Mouse (Mus musculus) urinary bladder, postnatal 14 days (tissue): ENCODE results near the gene Ddc.

Source experiments
- DNase-seq: peaks from one replicate; pipeline ENCODE4 v3.0.0; 2021; ENCODE audit warnings: low spot score

Gene Ddc

DNA sequence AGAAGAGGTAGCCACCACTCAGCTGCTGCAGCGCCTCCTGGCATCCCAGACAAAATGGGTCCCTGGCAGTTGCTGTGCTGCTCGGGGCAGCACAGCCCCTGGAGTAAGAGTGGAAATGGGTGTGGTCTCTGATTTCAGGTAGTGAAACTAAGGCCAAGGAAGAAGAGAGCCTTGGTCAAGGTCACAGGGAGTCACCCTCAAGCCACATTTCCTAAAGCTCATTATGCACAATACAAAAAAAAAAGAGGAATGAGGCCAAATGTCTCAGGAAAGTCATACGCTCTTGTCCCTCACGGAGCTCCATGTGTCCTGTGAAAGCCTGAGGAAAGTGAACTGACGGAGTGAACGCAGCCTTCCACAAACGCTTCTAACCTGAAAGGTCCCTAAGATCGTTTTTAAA is 116.2 kb downstream of the Ddc start:
- no peak for DNase-seq

GRCm38 (mm10) chr11:11778345-11778744 is 119.6 kb downstream of the Ddc start:
- no peak for DNase-seq

- DNase-seq = no peak
Observed at GRCm38 (mm10) chr11:11777796-11778195, 120.1 kb downstream of the Ddc start.

DNA sequence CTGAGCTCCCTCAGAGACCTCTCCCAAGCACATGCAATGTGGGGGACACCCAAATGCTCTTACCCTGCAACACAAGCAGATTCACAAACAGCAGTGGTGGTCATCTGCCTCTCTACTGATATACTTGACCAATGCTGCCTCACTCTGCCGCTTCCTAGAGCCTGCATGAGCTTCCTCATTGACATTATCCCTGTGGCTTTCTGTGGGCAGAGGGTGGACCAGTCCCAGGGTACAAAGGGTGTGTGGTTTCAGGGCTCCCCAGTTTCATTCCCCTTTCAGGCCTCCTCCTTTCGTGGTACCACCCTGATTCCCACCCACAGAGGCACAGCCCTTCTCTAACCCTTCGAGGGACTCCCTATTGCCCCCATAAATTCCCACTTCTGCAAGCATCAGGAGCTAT is 120.7 kb downstream of the Ddc start:
- no peak for DNase-seq

DNA sequence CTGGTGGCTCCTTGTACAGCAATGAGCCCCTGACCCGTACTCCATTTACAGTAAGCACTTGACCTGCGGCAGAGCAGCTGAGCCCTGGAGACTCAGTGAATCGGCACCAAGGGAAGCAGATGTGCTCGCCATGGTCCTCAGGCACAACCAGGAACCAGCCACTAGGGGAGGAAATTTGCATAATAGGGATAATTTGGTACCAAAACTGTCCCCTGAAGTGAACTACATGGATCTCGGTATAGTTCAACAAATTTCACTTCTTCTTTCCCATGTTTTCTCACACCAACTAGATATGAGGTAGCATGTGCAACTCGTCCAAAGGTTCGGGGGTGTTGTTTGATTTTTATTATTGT is 121.1 kb downstream of the Ddc start:
- DNase-seq = no peak

DNA sequence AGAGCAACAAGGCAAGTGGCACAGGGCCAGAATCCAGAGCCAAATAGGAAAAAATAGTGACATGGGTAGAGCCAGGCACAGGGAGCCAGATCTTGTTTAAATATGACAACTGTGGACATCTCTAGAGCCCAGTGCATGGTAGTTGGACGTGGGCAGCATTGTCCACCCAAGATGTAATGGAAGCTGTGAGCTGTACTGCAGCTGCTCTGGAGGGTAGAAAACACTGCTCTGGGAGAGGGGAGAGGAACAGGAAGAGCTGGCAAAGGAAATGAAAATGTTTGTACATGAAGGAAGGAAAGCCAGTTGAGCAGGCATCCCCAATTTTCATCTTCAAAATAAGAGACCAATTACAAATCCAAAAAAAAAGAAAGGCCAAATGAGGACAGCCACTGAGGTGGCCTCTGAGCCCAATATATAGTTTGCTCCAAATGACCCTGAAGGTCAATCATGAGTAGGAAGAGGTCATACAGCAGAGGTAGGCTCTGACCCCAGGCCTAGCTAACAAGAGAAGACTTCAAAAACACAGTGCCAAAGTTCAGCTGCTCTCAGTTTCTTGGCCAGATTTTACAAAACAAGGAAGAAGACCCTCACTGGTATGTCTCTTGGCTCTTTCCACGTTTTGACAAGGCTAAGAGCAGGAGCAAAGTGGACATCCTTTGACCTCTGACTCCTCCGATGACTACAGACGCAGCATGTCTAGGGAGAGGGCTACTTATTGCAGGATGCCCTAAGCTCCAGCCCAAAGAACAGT is 121.7 kb downstream of the Ddc start:
- no peak for DNase-seq

- DNase-seq = no peak
Observed at GRCm38 (mm10) chr11:11774893-11775292, 123.1 kb downstream of the Ddc start.

DNA sequence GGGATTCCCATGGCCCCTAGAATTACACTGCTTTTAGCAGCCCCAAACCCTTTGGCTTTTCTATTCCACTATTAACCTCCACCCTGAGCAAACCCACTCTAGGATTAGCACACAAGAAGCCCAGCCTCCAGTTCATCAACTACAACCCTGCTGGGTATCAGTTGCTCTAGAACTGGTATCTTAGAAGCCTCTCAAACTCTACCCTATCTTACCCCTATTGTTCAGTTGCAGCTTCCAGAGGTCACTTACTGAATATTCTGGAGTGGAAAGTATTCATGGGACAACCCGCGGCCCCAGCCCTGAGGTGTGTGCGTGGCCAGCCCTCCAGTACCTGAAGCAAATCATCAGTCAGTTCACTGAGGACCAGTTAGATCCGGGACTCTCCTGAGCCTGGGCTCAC is 123.6 kb downstream of the Ddc start:
- no peak for DNase-seq

- DNase-seq = no peak
Observed at GRCm38 (mm10) chr11:11772196-11772595, 125.7 kb downstream of the Ddc start.

DNA sequence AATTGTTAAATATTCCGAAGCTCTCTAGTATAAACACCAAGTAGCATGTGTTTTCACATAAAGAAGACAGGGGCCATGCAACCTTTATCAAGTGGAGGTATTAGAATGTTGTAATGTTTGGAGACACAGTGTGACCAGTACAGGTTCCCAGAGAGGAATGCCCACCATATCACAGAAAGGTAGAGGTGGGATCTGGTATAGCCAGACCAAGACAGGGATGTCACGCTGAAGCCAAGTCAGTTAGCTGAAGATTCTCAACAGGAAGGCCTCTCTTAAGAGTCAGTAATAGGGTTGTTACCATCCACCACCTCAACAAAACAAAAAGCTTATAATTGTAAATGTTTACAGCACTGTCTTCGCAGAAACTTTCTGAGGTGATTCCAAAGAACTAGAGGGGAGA is 127.3 kb downstream of the Ddc start:
- DNase-seq = no peak

DNA sequence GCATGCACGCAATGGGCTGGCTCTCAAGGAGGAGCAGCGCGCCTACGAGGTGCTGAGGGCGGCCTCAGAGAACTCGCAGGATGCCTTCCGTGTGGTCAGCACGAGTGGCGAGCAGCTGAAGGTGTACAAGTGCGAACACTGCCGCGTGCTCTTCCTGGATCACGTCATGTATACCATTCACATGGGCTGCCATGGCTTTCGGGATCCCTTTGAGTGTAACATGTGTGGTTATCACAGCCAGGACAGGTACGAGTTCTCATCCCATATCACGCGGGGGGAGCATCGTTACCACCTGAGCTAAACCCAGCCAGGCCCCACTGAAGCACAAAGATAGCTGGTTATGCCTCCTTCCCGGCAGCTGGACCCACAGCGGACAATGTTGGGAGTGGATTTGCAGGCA is 128.7 kb downstream of the Ddc start:
- no peak for DNase-seq

DNA sequence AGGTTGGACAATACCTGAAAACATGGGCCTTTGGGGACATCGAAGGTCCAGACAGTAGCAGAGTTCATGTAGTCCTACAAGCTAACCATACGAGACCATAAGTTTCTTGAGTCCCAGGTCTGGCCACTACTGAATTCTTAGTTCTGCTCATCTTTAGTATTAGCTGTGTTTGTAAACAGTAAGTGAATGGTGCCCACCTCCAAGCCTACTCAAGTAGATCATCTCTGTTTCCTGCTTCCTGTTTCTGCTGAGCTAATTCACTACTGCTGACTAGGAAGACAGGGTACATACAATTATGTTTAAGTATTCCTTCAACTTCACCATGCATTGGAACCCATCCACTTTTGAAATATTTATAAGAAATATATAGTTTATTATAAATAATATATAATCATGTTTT is 129.9 kb downstream of the Ddc start:
- no peak for DNase-seq

DNA sequence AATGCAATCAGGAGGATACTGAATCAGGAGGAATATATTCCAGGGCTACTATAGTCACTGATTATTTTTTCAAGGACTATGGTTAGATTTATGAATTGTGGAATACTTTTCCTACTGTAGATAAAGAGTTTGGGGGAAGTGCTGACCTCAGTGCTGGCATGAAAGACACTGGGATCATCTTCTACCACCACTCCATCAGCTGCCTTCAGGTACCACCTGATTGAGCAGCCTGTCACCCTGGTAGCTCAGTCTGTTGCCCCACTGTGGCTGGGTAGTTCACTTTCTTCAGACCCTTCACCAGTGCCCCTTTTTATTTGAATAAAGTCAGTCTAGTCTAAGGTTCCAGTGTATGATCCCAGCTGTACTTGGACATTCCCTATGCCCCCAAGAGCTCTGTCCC is 131.2 kb downstream of the Ddc start:
- DNase-seq = no peak

DNA sequence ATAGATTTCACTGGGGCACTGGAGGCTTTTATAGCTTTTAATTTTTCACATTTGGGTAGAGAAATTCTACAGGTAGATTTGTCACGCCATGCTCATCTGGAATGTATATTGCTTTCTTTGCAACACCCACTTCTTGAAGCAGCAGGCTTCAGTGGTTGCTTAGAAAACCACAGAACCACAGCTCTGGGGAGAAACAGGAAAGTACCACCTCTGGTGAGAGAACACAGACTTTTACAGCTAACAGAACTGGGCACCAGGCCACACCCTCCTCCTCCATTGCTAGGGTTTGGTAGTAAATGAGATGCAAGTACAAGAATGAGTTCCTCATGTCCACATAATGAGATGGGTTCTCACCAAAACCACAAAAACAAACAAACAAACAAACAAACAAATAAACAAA is 131.8 kb downstream of the Ddc start:
- DNase-seq = no peak

DNA sequence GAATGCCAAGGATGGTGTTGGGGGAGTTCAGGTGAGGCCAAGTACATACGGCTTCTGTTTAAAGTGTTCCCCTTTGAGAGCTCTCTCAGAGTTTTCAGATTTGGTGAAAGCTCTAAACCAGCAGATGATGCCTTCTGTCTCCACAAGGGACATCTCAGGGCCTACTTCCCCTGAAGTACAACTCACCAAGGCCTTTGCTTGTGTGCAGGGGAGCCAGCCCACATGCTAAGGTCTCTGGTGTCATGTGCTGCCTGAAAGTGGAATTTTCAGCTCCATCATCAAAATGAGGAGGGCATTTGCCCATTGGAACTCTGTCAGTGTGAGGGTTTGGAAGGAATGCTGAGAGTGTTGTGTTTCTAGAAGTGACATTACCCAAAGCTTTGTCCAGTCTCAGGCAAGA is 132.5 kb downstream of the Ddc start:
- no peak for DNase-seq
